ENCODE assay signal across 16 mouse cellular contexts in the genomic region with DNA sequence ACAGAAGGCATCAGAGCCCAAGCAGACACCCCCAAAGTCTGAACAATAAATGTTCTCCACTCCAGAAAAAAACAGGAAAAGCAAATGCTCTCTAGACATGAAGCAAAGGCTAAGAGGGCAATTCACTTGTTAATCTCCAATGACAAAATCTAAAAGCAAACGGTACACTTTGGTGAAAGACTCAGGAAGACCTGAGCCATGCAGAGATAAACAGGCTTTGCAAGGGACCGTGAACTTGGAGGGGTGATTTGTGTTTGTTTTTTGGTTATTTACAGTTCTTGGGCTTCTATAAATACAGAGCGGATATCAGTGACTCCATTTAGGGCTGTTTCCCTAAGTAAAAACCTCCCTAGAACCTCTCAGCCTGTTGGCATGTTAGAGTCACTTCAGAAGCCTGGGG.
A peak's percentile ranks its signal among the peaks of the same experiment; 100 is the strongest.
DNase-seq lines count a peak whose midpoint lies in the region; ATAC-seq and TF ChIP-seq lines count a peak whose summit lies in the region.
"Had no signal": no experiment of that assay in that cellular context is flagged by ENCODE, and none has a peak within 500 bp of the region (broad histone marks: within the 10 kb centered on the region; RNA-seq: fewer than 3 reads in every experiment).

No protein-coding gene starts in this region.

- peaks cover 37% of the 10 kb centered on the region for H3K4me1 ChIP-seq in hindbrain, embryonic 10.5 days (replicated peaks)
- H3K4me1 ChIP-seq in hindbrain, postnatal 0 days (ENCODE audit: insufficient read depth, low read length), result peaks cover 24% of the 10 kb centered on the region
- H3K4me1 ChIP-seq in embryonic facial prominence, embryonic 10.5 days, result peaks cover 43% of the 10 kb centered on the region
- peaks cover 67% of the 10 kb centered on the region for H3K4me1 ChIP-seq in liver, embryonic 15.5 days (replicated peaks)
- H3K4me1 ChIP-seq in midbrain, embryonic 10.5 days, result peaks cover 37% of the 10 kb centered on the region

- no peak overlapping the region for H3K4me2 ChIP-seq in hindbrain, postnatal 0 days (ENCODE audit: low read depth, low read length)
- no peak overlapping the region for H3K4me2 ChIP-seq in liver, embryonic 15.5 days
- H3K4me2 ChIP-seq: embryonic facial prominence, embryonic 15.5 days; forebrain, embryonic 13.5 days; neural tube, embryonic 13.5 days had no signal

- WGBS in hindbrain, embryonic 10.5 days, result 80% methylated on average over 3 of the region's 3 CpGs
- WGBS in hindbrain, postnatal 0 days, result 64% methylated on average over 3 of the region's 3 CpGs
- 74% methylated on average over 3 of the region's 3 CpGs for WGBS in embryonic facial prominence, embryonic 10.5 days
- WGBS in liver, embryonic 15.5 days (ENCODE audit: insufficient replicate concordance), result 30% methylated on average over 3 of the region's 3 CpGs
- 72% methylated on average over 3 of the region's 3 CpGs for WGBS in midbrain, embryonic 10.5 days

- no peak for ATAC-seq in hindbrain, postnatal 0 days
- no peak for ATAC-seq in liver, embryonic 15.5 days (ENCODE audit: insufficient read depth)
- no peak for ATAC-seq in granulocyte monocyte progenitor cell, adult 5-6 weeks (replicated peaks; ENCODE audit: poor library complexity, severe bottlenecking)

- intact Hi-C loops in gastrocnemius, adult 2 months (cut with DNase I), result no loop called here

- no peak overlapping the region for H3K4me3 ChIP-seq in gastrocnemius, adult 2 months
- no peak overlapping the region for H3K4me3 ChIP-seq in hindbrain, embryonic 10.5 days
- H3K4me3 ChIP-seq in hindbrain, postnatal 0 days (ENCODE audit: low read length), result no peak overlapping the region
- no peak overlapping the region for H3K4me3 ChIP-seq in embryonic facial prominence, embryonic 10.5 days
- H3K4me3 ChIP-seq in liver, embryonic 15.5 days (replicated peaks), result no peak overlapping the region
- H3K4me3 ChIP-seq in midbrain, embryonic 10.5 days, result no peak overlapping the region
- H3K4me3 ChIP-seq: embryonic facial prominence, embryonic 15.5 days; forebrain, embryonic 13.5 days; megakaryocyte, embryonic 14.5 days; neural tube, embryonic 13.5 days had no signal

- H3K9me3 ChIP-seq in hindbrain, embryonic 10.5 days, result no peaks in the 10 kb centered on the region
- no peaks in the 10 kb centered on the region for H3K9me3 ChIP-seq in hindbrain, postnatal 0 days (ENCODE audit: low read length)
- H3K9me3 ChIP-seq in embryonic facial prominence, embryonic 10.5 days, result no peaks in the 10 kb centered on the region
- no peaks in the 10 kb centered on the region for H3K9me3 ChIP-seq in liver, embryonic 15.5 days (replicated peaks)
- no peaks in the 10 kb centered on the region for H3K9me3 ChIP-seq in midbrain, embryonic 10.5 days (replicated peaks)
- H3K9me3 ChIP-seq: embryonic facial prominence, embryonic 15.5 days; forebrain, embryonic 13.5 days; megakaryocyte, embryonic 14.5 days; neural tube, embryonic 13.5 days had no signal

- peak overlapping the region; percentile 70; the same call in 1 of the 2 replicates for H3K27ac ChIP-seq in gastrocnemius, adult 2 months
- H3K27ac ChIP-seq in hindbrain, embryonic 10.5 days, result peak overlapping the region; percentile 40; the same call in 1 of the 2 replicates
- no peak overlapping the region for H3K27ac ChIP-seq in hindbrain, postnatal 0 days
- peak overlapping the region; percentile 27; the same call in 1 of the 2 replicates for H3K27ac ChIP-seq in embryonic facial prominence, embryonic 10.5 days (replicated peaks)
- H3K27ac ChIP-seq in liver, embryonic 15.5 days (replicated peaks), result peak overlapping the region; percentile 29; the same call in 1 of the 2 replicates
- H3K27ac ChIP-seq in midbrain, embryonic 10.5 days (replicated peaks), result no peak overlapping the region
- H3K27ac ChIP-seq: embryonic facial prominence, embryonic 15.5 days; forebrain, embryonic 13.5 days; neural tube, embryonic 13.5 days had no signal

- H3K27me3 ChIP-seq in hindbrain, embryonic 10.5 days (ENCODE audit: insufficient read depth, poor library complexity, severe bottlenecking), result no peaks in the 10 kb centered on the region
- no peaks in the 10 kb centered on the region for H3K27me3 ChIP-seq in hindbrain, postnatal 0 days (ENCODE audit: insufficient read depth, low read length)
- no peaks in the 10 kb centered on the region for H3K27me3 ChIP-seq in embryonic facial prominence, embryonic 10.5 days (replicated peaks; ENCODE audit: low read depth, poor library complexity, severe bottlenecking)
- no peaks in the 10 kb centered on the region for H3K27me3 ChIP-seq in liver, embryonic 15.5 days
- H3K27me3 ChIP-seq in midbrain, embryonic 10.5 days (ENCODE audit: low read depth, poor library complexity, severe bottlenecking), result no peaks in the 10 kb centered on the region
- H3K27me3 ChIP-seq: CH12.LX; embryonic facial prominence, embryonic 15.5 days; forebrain, embryonic 13.5 days; neural tube, embryonic 13.5 days had no signal

- H3K9ac ChIP-seq in hindbrain, postnatal 0 days (replicated peaks; ENCODE audit: low read length), result no peak overlapping the region
- H3K9ac ChIP-seq in liver, embryonic 15.5 days, result no peak overlapping the region
- H3K9ac ChIP-seq: embryonic facial prominence, embryonic 15.5 days; forebrain, embryonic 13.5 days; neural tube, embryonic 13.5 days had no signal

- DNase-seq in gastrocnemius, adult 2 months, result no peak
- no peak for DNase-seq in gastrocnemius, adult 18-20 months (ENCODE audit: low spot score)
- DNase-seq in hindbrain, embryonic 10.5 days (ENCODE audit: low spot score), result no peak
- no peak for DNase-seq in hindbrain, postnatal 0 days (ENCODE audit: low spot score)
- no peak for DNase-seq in embryonic facial prominence, embryonic 10.5 days (ENCODE audit: low spot score)
- DNase-seq in midbrain, embryonic 10.5 days (ENCODE audit: low spot score), result no peak
- DNase-seq: adrenal gland, postnatal 25 days; cerebellum, adult 9-10 months; thymus, postnatal 14 days had no signal

- TF ChIP-seq CTCF in gastrocnemius, adult 2 months (IDR thresholded peaks at IDR 0.05), result no peak
- no peak for TF ChIP-seq CTCF in hindbrain, postnatal 0 days (IDR thresholded peaks at IDR 0.05; ENCODE audit: low read depth)

- H3K36me3 ChIP-seq in hindbrain, embryonic 10.5 days, result no peaks in the 10 kb centered on the region
- no peaks in the 10 kb centered on the region for H3K36me3 ChIP-seq in hindbrain, postnatal 0 days (ENCODE audit: insufficient read depth, low read length)
- H3K36me3 ChIP-seq in embryonic facial prominence, embryonic 10.5 days (replicated peaks), result no peaks in the 10 kb centered on the region
- H3K36me3 ChIP-seq in liver, embryonic 15.5 days (replicated peaks), result no peaks in the 10 kb centered on the region
- no peaks in the 10 kb centered on the region for H3K36me3 ChIP-seq in midbrain, embryonic 10.5 days
- H3K36me3 ChIP-seq: embryonic facial prominence, embryonic 15.5 days; neural tube, embryonic 13.5 days had no signal

Comparison
In these comparisons a context has a peak if more than half of its experiments do, and no peak if none do; other contexts are left out.
1. H3K27ac ChIP-seq: peak in gastrocnemius, adult 2 months (single experiment), hindbrain, embryonic 10.5 days (single experiment), embryonic facial prominence, embryonic 10.5 days (single experiment) and liver, embryonic 15.5 days (single experiment); none in hindbrain, postnatal 0 days (single experiment) and midbrain, embryonic 10.5 days (single experiment).